Comparison of ENCODE assay signal across 8 mouse cellular contexts in genomic region chr12:85219905-85220290, GRCm38 (mm10). TPM values are rescaled to one million over a fixed set of nuclear protein-coding genes. Genes with fewer than 3 reads are reported as not detected.
DNase-seq lines count a peak whose midpoint lies in the region; ATAC-seq and TF ChIP-seq lines count a peak whose summit lies in the region.

No protein-coding gene starts in this region.

- H3K27ac ChIP-seq in layer of hippocampus, adult 2 months = peak overlapping the region; percentile 89
- 0 out of 2 replicates have a peak overlapping the region, but pooled peaks have one; percentile 50 for H3K27ac ChIP-seq in forebrain, embryonic 12.5 days
- H3K27ac ChIP-seq in limb, embryonic 11.5 days (replicated peaks; ENCODE audit: low read depth, low read length) = no peak overlapping the region

- peaks cover 36% of the 10 kb centered on the region for H3K36me3 ChIP-seq in forebrain, embryonic 12.5 days (replicated peaks)
- peaks cover 6% of the 10 kb centered on the region; the same call in 1 of the 2 replicates for H3K36me3 ChIP-seq in limb, embryonic 11.5 days (ENCODE audit: control insufficient read depth, insufficient read depth, low read length)

- H3K9me3 ChIP-seq in forebrain, embryonic 12.5 days = no peaks in the 10 kb centered on the region
- H3K9me3 ChIP-seq in limb, embryonic 11.5 days (ENCODE audit: control insufficient read depth, low read length) = no peaks in the 10 kb centered on the region

- TF ChIP-seq CTCF in layer of hippocampus, adult 2 months (conservative IDR thresholded peaks at IDR 0.05) = no peak

- no peak; the same call in 1 of the 2 replicates for ATAC-seq in forebrain, embryonic 12.5 days (ENCODE audit: low FRiP score)
- no peak for ATAC-seq in limb, embryonic 11.5 days (ENCODE audit: insufficient number of reproducible peaks, low FRiP score, low TSS enrichment, low read depth)

- H3K9ac ChIP-seq in forebrain, embryonic 12.5 days = peak overlapping the region; percentile 81
- peak overlapping the region; percentile 32 for H3K9ac ChIP-seq in limb, embryonic 11.5 days (ENCODE audit: low read length)

- H3K4me1 ChIP-seq in forebrain, embryonic 12.5 days = peaks cover 27% of the 10 kb centered on the region
- peaks cover 9% of the 10 kb centered on the region for H3K4me1 ChIP-seq in limb, embryonic 11.5 days (ENCODE audit: control insufficient read depth, insufficient read depth, low read length)

- 4% methylated on average over 12 of the region's 12 CpGs for WGBS in forebrain, embryonic 12.5 days
- 5% methylated on average over 12 of the region's 12 CpGs for WGBS in limb, embryonic 11.5 days

- DNase-seq in layer of hippocampus, adult 2 months (ENCODE audit: low spot score in 2 of 2) = no peak
- DNase-seq in layer of hippocampus, postnatal 25 days (ENCODE audit: extremely low spot score in 1 of 2, low spot score in 1 of 2) = no peak
- DNase-seq in ZHBTc4 (ENCODE audit: low read depth, low spot score) = peak; percentile 52
- DNase-seq in limb, embryonic 11.5 days (ENCODE audit: low spot score) = no peak
- peak; percentile 75 for DNase-seq in naive thymus-derived CD4-positive, alpha-beta T cell, adult 2 months (ENCODE audit: low read depth)
- DNase-seq in left cerebral cortex, postnatal 10 days (ENCODE audit: extremely low spot score in 1 of 2, low spot score in 2 of 2) = no peak
- no peak for DNase-seq in left cerebral cortex, postnatal 25 days (ENCODE audit: low spot score in 2 of 2)

- H3K4me2 ChIP-seq in forebrain, embryonic 12.5 days = peak overlapping the region; percentile 95
- peak overlapping the region; percentile 76 for H3K4me2 ChIP-seq in limb, embryonic 11.5 days (ENCODE audit: low read depth, severe bottlenecking)

- H3K4me3 ChIP-seq in layer of hippocampus, adult 2 months = peak overlapping the region; percentile 82
- H3K4me3 ChIP-seq in forebrain, embryonic 12.5 days (replicated peaks) = peak overlapping the region; percentile 88
- H3K4me3 ChIP-seq in limb, embryonic 11.5 days (ENCODE audit: low read depth, low read length) = peak overlapping the region; percentile 69

- intact Hi-C loops in left cerebral cortex, postnatal 10 days (cut with DNase I) = loop anchor here (5.0 kb wide), 1 partner anchor 38 kb away; no protein-coding TSS in a partner anchor
- intact Hi-C loops in left cerebral cortex, postnatal 25 days (cut with DNase I) = loop anchor here (1.0 kb wide), 1 partner anchor 51 kb away; no protein-coding TSS in a partner anchor

- no peaks in the 10 kb centered on the region for H3K27me3 ChIP-seq in forebrain, embryonic 12.5 days
- no peaks in the 10 kb centered on the region for H3K27me3 ChIP-seq in limb, embryonic 11.5 days (ENCODE audit: control insufficient read depth, insufficient read depth, low read length)

RNA-seq across cellular contexts. Expression of gene Eif2b2, which starts 0.6 kb away (rescaled TPM):
- 10 to 100 TPM; 63.5 to 65.3 TPM for total RNA-seq in layer of hippocampus, adult 2 months (2021)
- total RNA-seq in layer of hippocampus, postnatal 25 days (2021) = 10 to 100 TPM; 59.7 to 60.0 TPM
- 94.6 and 98.3 TPM in 2 replicates for polyA plus RNA-seq in forebrain, embryonic 12.5 days (2016; fragmentation: Nextera tagmentation; extraction: Ambion mirVana)
- 102 and 103 TPM in 2 replicates for polyA plus RNA-seq in limb, embryonic 11.5 days (2014; fragmentation: Nextera tagmentation; extraction: Ambion mirVana)
- total RNA-seq in left cerebral cortex, postnatal 10 days (2021) = 10 to 100 TPM; 60.8 to 61.7 TPM
- 10 to 100 TPM; 59.8 to 76.8 TPM for total RNA-seq in left cerebral cortex, postnatal 25 days (2021)

RNA-seq across cellular contexts. Expression of gene Pgf, which starts 42.3 kb away (rescaled TPM):
- 1 to 10 TPM; 4.7 to 5.2 TPM for total RNA-seq in layer of hippocampus, adult 2 months (2021)
- 1 to 10 TPM; 5.4 TPM for total RNA-seq in layer of hippocampus, postnatal 25 days (2021)
- 6.3 and 7.5 TPM in 2 replicates for polyA plus RNA-seq in forebrain, embryonic 12.5 days (2016; fragmentation: Nextera tagmentation; extraction: Ambion mirVana)
- 13.4 and 13.5 TPM in 2 replicates for polyA plus RNA-seq in limb, embryonic 11.5 days (2014; fragmentation: Nextera tagmentation; extraction: Ambion mirVana)
- 1 to 10 TPM; 3.9 to 4.8 TPM for total RNA-seq in left cerebral cortex, postnatal 10 days (2021)
- total RNA-seq in left cerebral cortex, postnatal 25 days (2021) = 1 to 10 TPM; 1.7 to 2.8 TPM

RNA-seq across cellular contexts. Expression of gene Mlh3, which starts 50.5 kb away (rescaled TPM):
- total RNA-seq in layer of hippocampus, adult 2 months (2021) = 10 to 100 TPM; 19.3 to 19.9 TPM
- total RNA-seq in layer of hippocampus, postnatal 25 days (2021) = 10 to 100 TPM; 17.0 to 17.9 TPM
- polyA plus RNA-seq in forebrain, embryonic 12.5 days (2016; fragmentation: Nextera tagmentation; extraction: Ambion mirVana) = 11.0 and 11.2 TPM in 2 replicates
- 9.5 and 10.3 TPM in 2 replicates for polyA plus RNA-seq in limb, embryonic 11.5 days (2014; fragmentation: Nextera tagmentation; extraction: Ambion mirVana)
- 10 to 100 TPM; 12.6 to 13.1 TPM for total RNA-seq in left cerebral cortex, postnatal 10 days (2021)
- total RNA-seq in left cerebral cortex, postnatal 25 days (2021) = 10 to 100 TPM; 14.9 to 18.4 TPM

Comparison
In these comparisons a context has a peak if more than half of its experiments do, and no peak if none do; other contexts are left out.
1. DNase-seq: peak in ZHBTc4 (single experiment) and naive thymus-derived CD4-positive, alpha-beta T cell, adult 2 months (single experiment); none in layer of hippocampus, adult 2 months (0 of 2), layer of hippocampus, postnatal 25 days (0 of 2), limb, embryonic 11.5 days (single experiment), left cerebral cortex, postnatal 10 days (0 of 2) and left cerebral cortex, postnatal 25 days (0 of 2).
2. Peak in every context shown above with its lines, with median percentiles within 50 percentile points of each other: H3K4me3 ChIP-seq.